Mouse (Mus musculus) ES-CJ7 (cell line): ENCODE measurements around the gene Dusp10.

Experiments used
- DNase-seq: peaks from one replicate; pipeline ENCODE4 v3.0.0; 2011; ENCODE audit warnings: low read depth, low spot score

The Dusp10 gene

DNA sequence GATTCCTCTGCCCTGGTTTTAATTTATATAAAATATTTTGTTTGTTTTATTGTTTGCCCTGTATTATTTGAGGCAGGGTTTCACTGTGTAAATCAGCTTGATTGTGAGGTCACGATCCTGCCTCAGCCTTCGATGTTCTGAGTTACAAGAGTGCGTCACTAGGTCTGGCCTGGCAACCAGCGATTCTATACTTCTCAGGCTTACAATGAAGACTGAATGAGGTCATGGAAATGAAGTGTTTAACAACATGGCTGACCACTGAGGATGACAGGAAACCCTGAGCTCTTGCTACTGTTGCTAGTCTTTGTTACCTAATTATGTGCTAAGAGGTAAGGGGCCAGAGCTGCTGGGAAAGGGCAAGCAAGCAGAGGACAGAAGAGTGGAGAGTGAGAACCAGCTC, at the start of gene Dusp10:
Gene Dusp10, plus strand, starts transcription at position 197 of the 400 bp plus-strand sequence.
- no peak for DNase-seq

DNA sequence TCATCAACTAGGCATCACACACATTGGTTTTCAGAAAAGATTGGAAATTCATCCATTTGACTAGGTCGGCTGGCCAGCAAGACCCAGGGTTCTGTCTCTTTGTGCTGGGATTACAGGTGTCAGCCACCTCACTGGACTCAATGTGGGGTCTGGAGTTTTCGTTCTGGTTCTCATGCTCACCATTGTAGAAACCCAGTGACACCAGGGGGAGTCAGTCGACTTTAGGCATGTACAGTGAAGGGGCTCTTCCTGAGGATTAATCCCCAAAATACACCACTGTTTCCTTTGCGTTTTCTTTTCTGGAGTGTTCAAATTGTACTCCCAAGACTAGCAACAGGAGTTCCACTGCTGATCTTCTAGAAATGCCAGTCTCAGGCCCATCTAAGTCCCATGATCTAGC, 47.8 kb upstream of the Dusp10 start:
- DNase-seq = no peak

- no peak for DNase-seq
Observed at GRCm38 (mm10) chr1:183969265-183969664, 43.8 kb upstream of the Dusp10 start.

- DNase-seq = no peak
Observed at GRCm38 (mm10) chr1:183979814-183980243, 33.3 kb upstream of the Dusp10 start.

- DNase-seq = no peak
Observed at GRCm38 (mm10) chr1:183982108-183982507, 31.0 kb upstream of the Dusp10 start.

DNA sequence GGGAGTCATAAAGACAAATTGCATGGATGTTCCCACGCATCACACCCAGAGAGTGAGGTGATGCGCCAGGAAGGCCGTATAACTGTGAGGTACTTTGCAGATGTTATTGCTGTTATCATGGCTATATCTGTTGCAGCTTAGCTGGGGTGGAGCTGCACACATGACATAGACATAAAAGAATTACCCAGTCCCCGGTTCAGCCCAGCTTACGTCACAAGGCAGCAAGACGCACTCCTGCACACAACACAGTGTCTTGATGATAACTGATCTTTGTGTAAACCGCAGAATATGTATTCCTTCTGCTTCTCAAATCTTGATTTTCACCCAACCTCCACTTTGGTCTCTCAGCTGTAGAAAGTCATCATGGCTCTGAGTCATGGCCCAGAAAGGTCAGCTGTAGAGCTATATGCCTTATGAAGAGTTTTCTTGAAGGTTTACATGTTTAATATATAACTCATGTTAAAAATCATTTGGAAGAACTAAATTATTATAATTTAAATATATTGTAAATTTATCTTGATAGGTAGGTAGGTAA, 25.3 kb upstream of the Dusp10 start:
- DNase-seq = no peak

DNA sequence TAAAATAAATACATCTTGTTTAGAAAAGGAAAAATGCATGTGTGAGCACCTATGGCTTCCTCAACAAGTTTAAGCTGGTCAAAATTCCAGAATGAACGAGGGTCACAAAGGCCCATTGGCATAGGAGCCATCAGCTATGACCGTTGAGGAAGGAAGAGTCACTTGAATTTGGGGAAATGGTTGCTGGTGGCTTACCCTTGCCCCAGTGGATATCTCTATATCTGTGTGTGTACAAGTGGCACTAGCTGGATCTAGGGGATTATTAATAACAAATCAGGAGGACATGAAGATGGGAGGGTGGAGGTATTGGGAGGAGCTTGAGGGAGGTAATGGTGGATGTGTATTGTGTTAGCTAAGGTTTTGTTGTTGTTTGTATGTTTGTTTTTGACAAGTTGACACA, 21.2 kb upstream of the Dusp10 start:
- no peak for DNase-seq

DNA sequence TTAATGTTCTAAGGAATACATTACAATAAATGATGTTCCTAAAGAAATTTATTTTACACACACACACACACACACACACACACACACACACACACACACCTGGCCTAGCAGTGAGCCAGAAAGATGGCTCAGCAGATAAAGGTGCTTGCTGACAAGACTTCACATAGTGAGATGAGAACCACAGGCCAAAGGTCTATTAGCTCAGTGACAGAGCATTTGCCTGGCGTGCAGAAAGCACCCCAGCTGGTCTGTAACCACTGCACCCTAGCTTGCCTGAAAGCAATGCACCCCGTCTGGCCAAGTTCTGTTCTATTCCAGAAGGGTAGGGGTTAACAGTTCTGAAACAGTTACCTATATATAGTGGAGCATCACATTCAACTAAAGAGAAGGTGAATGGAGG, 15.9 kb upstream of the Dusp10 start:
- DNase-seq = no peak

GRCm38 (mm10) chr1:184002470-184002869, 10.6 kb upstream of the Dusp10 start:
- no peak for DNase-seq

GRCm38 (mm10) chr1:184004311-184004710, 8.8 kb upstream of the Dusp10 start:
- no peak for DNase-seq

DNA sequence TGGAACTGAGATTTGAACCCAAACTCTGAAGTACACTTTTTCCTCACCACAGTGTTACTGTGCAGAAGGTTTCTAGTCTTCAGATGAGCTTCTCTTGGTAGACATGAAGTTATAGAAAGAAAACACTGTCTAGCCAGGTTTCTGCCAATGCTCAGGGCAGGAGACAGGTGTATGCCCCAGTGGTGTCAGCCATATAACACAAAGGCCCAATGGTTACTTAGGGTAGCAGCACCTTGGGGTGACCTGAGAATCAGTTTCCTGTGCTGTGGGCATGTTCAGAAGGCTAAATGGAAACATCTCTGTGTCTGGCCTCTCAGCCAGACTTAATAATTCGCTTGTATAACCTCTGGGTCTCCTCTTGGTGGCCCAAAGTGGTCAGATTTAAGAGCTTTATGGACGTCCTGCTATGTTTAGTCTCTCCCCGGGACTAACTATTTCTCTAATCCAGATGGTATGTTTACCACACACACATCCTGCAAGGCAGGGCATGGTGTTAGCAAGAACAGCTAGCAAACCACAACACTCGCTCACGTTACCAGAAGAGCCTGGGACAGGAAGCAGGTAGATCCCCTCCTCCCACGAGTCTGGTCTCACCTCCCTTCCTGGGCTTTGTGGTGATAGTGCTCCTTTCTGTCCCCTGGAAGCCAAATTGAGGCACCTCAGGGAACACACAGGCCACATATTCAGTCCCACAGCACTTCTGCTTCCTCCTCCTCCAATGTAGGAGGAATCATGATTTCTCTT, 7.6 kb upstream of the Dusp10 start:
- DNase-seq = no peak

DNA sequence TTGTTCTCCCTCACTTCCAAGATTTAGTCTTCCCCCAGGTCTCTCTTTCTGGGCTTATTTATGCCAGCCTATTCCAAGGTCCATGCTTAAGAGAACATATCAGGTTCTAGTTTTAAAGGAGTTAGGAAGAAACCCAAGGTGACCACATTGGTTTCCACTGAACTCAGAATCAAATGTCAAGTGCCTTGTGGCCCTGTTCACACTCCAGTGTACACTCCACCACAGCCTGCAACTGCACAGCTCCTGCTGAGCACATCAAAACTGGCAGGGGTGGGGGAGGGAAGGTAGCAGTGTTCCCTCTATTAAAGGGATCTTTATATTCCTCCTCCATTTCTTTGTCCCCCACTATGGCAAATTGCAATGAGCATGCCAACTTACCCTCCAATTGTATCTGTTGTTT, 7.0 kb upstream of the Dusp10 start:
- no peak for DNase-seq

- DNase-seq = no peak
Observed at GRCm38 (mm10) chr1:184011311-184011710, 1.8 kb upstream of the Dusp10 start.

DNA sequence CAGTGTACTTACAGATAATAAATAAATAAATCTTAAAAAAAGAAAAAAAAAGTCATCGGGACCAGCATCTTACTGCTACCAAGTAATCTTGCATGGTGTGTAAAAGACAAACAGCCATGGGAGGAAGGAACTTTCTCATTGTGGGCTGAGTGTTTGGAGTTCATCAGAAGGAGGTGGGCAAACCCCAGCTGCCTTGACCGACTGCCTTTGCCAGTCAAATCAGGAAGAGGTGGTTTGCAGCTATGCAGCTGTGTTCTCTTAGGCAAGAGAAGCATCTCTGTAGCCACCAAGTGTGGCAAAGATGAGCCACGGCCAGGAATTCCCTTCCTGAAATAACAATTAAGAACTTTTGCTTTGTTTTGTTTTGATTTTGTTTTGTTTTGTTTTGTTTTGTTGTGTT, 989 bp downstream of the Dusp10 start:
- DNase-seq = no peak

GRCm38 (mm10) chr1:184015995-184016730, 3.1 kb downstream of the Dusp10 start:
- no peak for DNase-seq

DNA sequence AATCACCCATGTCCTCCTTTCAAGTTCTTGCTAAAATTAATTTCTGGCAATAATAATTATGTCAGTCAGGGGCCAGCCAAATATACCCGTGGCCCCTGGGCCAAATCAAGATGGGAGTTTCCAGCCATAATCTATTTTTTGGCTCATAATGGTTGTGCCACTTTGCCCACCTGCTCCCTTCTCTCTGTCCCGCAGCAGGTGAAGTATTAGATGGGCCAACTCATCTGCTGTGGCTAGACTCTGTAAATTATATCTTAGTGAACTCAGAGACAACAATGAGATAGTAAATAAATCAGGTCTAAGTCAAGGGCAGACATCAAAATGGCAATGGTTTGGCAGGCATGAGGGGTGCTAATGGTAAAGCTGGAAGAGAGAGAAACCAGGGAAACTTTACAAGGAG, 4.5 kb downstream of the Dusp10 start:
- no peak for DNase-seq

DNA sequence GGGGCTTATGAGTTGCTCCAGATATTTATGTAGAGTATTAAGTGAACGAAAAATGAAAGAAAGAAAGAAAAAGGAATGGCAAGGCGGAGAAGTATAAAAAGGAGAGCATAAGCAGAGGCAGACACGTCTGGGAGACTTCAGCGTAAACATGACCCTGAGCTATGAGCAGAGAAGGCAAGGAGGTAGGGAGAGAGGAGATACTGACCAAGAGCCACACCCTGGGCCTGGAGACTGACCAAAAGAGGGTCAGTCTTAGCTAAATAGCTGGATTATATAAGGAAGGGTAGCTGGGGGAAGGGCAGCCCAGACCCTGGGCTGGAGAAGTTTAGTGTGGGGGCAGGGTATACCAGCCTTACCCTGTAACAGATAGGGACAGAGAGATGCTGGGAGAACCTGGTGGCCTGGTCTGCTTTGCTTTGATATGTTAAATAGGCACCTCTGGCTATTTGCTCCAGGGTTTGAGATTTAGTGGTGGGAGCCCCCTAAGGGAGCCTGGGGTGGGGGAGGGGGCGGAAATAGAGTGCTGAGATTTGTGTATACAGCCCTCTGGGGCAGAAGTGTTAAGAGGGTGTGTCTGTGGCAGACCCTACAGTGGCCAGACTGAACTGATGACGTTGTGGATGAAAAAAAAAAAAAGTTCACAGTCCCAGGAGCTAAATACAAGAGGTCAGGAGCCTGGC, 6.1 kb downstream of the Dusp10 start:
- peak; percentile 94 for DNase-seq

DNA sequence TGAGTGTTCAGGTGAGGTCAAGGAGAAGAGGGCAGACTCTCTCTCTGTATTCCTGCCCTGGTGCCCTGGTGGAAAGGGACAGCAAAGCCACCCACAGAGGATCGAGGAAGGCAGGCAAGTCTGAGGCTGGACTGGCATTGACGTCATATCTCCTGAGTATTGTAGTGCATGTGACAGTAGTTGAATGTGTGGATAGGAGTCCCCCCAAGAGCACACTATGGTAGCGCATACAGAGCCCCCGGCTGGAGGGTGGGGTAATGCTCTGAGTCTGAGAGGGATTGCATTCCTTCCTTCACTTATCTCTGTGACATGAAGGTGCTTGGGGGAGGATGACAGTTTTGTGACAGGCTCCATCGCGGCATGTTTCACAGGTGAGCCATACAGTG, 6.6 kb downstream of the Dusp10 start:
- no peak for DNase-seq

GRCm38 (mm10) chr1:184023971-184024370, 10.9 kb downstream of the Dusp10 start:
- peak; percentile 69 for DNase-seq

GRCm38 (mm10) chr1:184024631-184025030, 11.5 kb downstream of the Dusp10 start:
- DNase-seq = no peak

DNA sequence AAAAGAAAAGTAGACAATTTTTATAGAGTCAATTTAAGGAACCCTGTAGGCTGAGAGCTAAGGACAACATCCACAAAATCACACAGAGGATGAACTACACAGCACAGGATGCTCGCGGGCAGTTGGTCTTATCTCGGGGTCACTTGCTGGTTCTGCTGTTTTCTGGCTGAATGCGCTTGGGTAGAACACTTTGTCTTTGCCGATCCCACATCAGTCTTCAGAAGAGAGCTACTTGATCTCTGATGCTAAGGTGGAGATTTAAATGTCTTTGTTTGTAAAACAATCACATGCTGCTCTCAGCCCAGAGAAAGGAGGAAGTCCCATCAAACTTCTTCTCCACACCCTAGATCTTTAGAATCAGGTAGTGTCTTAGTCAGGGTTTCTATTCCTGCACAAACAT, 12.0 kb downstream of the Dusp10 start:
- DNase-seq = peak; percentile 86

DNA sequence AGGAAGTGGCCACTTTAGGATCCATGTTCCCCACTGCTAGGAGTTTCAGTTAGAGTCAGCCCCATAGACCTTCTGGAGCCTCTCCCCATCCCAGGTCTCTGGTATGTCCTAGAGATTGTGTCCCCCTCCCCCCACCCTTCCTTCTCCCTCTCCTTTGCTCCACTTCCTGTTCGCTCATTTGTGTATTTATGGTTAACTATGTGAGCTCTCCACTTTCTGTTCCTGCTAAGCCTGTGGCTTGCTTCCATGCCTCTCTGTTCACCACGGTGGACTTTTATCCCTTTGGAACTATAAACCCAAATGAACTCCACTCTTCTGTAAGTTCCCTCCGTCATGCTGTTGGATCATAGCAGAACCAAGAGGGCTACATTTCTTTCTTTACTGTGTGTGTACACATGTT, 13.9 kb downstream of the Dusp10 start:
- DNase-seq = no peak
